Mouse (Mus musculus): ENCODE measurements around the gene Ccdc127.

GRCm38 (mm10) chr13:74349566-74350434, at the start of gene Ccdc127, which contains the start of gene Sdha:
- TF ChIP-seq CTCF (IDR thresholded peaks at IDR 0.05; ENCODE audit: borderline replicate concordance, control insufficient read depth, extremely low read depth, insufficient read depth, low read length, poor library complexity) = 0 out of 2 replicates have a peak, but pooled peaks have one; percentile 64
- peak; percentile 92 for TF ChIP-seq POLR2A (IDR thresholded peaks at IDR 0.05; ENCODE audit: control insufficient read depth, extremely low read depth, insufficient read depth, low read length, poor library complexity)
